Mouse (Mus musculus): ENCODE measurements around the gene Gm8926. TPM values are rescaled to one million over a fixed set of nuclear protein-coding genes. Genes with fewer than 3 reads are reported as not detected.
"Not testable (repeated sequence)": the region's sequence is repeated elsewhere in the genome, so short reads cannot be mapped to it uniquely, and the experiment has no call there.

The Gm8926 gene
- not detected in 2 replicates for total RNA-seq (2021)
- long read RNA-seq, experiment 1, result 0 reads
- long read RNA-seq, experiment 2, result 0 reads

GRCm38 (mm10) chr5:11770248-11770647 is at the start of gene Gm8926:
Gm8926 (plus strand) TSS chr5:11770548.
- not testable (repeated sequence) for DNase-seq

Other genes starting within 250 kb of the Gm8926 start
- gene Gm6460, start 175.6 kb upstream of the Gm8926 start, total RNA-seq (2021), result not detected in 2 replicates
- gene Gm8922, start 88.6 kb upstream of the Gm8926 start, total RNA-seq (2021), result not detected in 2 replicates
- not detected in 2 replicates for gene Gm6465, start 75.0 kb downstream of the Gm8926 start, total RNA-seq (2021)
- gene 4933402N22Rik, start 147.5 kb downstream of the Gm8926 start, total RNA-seq (2021), result not detected in 2 replicates

Measured in adrenal gland, postnatal 14 days (tissue).